Mouse (Mus musculus) C2C12 (cell line): Measurements from ENCODE around the gene Gm6899. TPM values are rescaled to one million over a fixed set of nuclear protein-coding genes. Genes with fewer than 3 reads are reported as not detected.

Experiments
- H3K27me3 ChIP-seq: one replicate; pipeline ENCODE4 v1.6.1; 2011; ENCODE audit not compliant: control insufficient read depth, insufficient read depth, insufficient read length
- H3K36me3 ChIP-seq: one replicate; pipeline ENCODE4 v1.6.1; 2011; ENCODE audit not compliant: control insufficient read depth, insufficient read depth
- H3K4me3 ChIP-seq: one replicate; pipeline ENCODE4 v1.5.1; 2011; ENCODE audit warnings: mild to moderate bottlenecking, control low read depth; ENCODE audit not compliant: poor library complexity, insufficient read depth, severe bottlenecking
- H3K79me2 ChIP-seq: one replicate; pipeline ENCODE4 v1.6.1; 2011; ENCODE audit not compliant: control insufficient read depth, insufficient read depth
- H3K79me3 ChIP-seq: one replicate; pipeline ENCODE4 v1.6.1; 2011; ENCODE audit warnings: low read depth, control low read depth
- H3ac ChIP-seq: one replicate; pipeline ENCODE3; 2011; ENCODE audit warnings: low read depth; ENCODE audit not compliant: control insufficient read depth, insufficient read length
- CEBPB ChIP-seq: IDR thresholded peaks from one replicate; pipeline ENCODE4 v1.6.1; 2011; ENCODE audit warnings: low read depth, mild to moderate bottlenecking, control low read depth, moderate library complexity
- CTCF ChIP-seq: IDR thresholded peaks from one replicate; pipeline ENCODE4 v1.5.1; 2011; ENCODE audit not compliant: control insufficient read depth, insufficient read depth, insufficient read length
- FOSL1 ChIP-seq: IDR thresholded peaks from one replicate; pipeline ENCODE4 v1.8.0; 2011; ENCODE audit warnings: mild to moderate bottlenecking, low read length; ENCODE audit not compliant: poor library complexity, insufficient read depth, severe bottlenecking
- MAX ChIP-seq: IDR thresholded peaks from one replicate; pipeline ENCODE4 v1.6.1; 2011; ENCODE audit warnings: mild to moderate bottlenecking, control low read depth
- MYOD1 ChIP-seq: IDR thresholded peaks from one replicate; pipeline ENCODE4 v1.6.1; 2011; ENCODE audit warnings: low read depth; ENCODE audit not compliant: control insufficient read depth, insufficient read length
- MYOG ChIP-seq: IDR thresholded peaks from one replicate; pipeline ENCODE4 v1.6.1; 2011; ENCODE audit not compliant: control insufficient read depth, insufficient read length; ENCODE audit errors: extremely low read depth
- USF1 ChIP-seq: IDR thresholded peaks from one replicate; pipeline ENCODE4 v1.6.1; 2011; ENCODE audit warnings: low read depth, mild to moderate bottlenecking, control low read depth, moderate library complexity
- long read RNA-seq, 2 experiments: library from polyadenylated mRNA; unstranded; transcript quantifications; one replicate each; pipeline ENCODE4 v2.0.0; 2019 to 2020
- polyA plus RNA-seq: library from polyadenylated mRNA; unstranded; fragments of >200 nt; fragmentation: generic; extraction: Trizol; gene quantifications from one replicate; pipeline ENCODE4 v1.2.1, GENCODE M21; 2012; ENCODE audit warnings: missing spikeins

Gene Gm6899
- not detected for polyA plus RNA-seq
- long read RNA-seq, experiment 1: 0 reads
- long read RNA-seq, experiment 2: 0 reads

DNA sequence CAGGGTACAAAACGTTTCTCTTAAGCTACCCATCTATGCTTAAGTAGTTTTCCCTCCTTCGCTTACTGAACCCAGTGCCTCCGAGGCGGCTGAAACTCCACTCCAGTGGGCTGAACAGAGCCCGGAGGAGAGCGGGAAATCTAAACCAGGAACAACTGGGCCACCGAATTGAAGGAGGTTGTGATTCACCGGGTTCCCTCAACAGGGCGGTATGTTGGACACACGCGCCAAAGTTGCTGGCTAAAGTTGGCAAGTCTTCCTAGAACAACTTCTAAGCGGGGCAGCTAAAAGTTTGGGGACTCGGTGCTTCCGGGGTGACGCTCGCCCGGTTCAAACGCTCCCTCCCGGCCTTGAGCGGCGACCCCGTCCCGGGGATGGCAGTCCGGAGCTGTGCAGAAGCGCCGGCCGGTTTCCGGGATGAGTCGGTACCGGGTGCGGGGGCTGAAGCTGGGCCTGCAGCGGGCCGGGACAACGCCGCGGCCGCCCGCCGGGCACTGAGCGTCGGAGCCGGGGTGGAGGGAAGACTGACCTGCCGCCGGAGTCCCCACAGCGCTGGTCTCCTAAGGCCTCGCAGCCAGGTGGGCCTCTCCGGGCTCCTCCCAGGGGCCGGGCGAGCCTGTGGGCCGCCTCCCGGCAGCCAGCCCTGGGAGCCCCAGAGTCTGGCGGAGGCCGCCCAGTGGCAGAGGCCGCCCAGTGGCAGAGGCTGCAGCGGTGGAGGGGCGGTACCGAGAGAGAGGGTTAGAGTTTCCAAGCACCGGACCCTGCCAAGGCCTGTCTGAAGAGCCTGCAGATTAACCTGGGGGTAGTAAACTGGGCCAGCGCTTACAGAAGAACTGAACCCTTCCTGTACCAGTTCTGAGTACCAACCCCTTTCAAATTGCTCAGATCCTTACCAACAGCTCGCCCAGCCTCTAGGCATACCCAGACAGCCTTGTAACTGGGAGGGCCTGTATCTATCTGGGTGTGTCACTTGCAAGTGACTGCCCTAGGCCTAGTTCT is at the start of gene Gm6899, which contains the start of gene Vrk2:
Gene Gm6899, plus strand, starts transcription at position 181 of the 999 bp plus-strand sequence.
Gene Vrk2, minus strand, starts transcription at position 939 of the 999 bp plus-strand sequence.
- Histone ChIP-seq H3K4me3 (peak within 1 kb of the TSS; percentile 46), H3K27me3 (no peaks in the 10 kb centered on the region), H3K79me3 (peaks cover 4% of the 10 kb centered on the region), H3ac (peak within 1 kb of the TSS; percentile 100), H3K79me2 (peaks cover 13% of the 10 kb centered on the region), H3K36me3 (peaks cover 15% of the 10 kb centered on the region)
- TF ChIP-seq MAX (no peak), MYOG (no peak), MYOD1 (no peak), CEBPB (no peak), CTCF (no peak), FOSL1 (no peak), USF1 (no peak)

DNA sequence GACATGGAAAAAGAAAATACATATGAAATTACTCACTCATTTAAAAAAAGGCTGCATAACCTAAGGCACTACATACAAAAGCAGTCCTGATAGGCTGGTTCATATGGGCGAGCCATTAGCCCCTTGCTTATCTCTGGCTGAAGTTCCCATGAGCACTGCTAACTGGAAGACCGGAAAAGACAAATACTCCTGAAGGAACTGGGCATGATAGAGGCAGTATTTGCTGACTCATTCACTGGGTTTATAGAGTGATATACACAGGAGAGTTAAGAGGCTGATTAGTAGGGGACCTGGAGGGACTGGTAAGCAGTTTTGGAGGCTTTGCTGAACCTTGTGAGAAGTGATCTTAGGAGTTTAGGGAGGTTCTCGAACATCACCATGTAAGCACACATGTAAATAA is 41.5 kb upstream of the Gm6899 start:
- Histone ChIP-seq H3K27me3 (no peaks in the 10 kb centered on the region), H3K4me3 (no peak overlapping the region), H3ac (no peak overlapping the region), H3K79me3 (no peaks in the 10 kb centered on the region), H3K79me2 (no peaks in the 10 kb centered on the region), H3K36me3 (peaks cover 10% of the 10 kb centered on the region)
- TF ChIP-seq FOSL1: no peak
- TF ChIP-seq MYOD1: no peak
- TF ChIP-seq CEBPB: no peak
- TF ChIP-seq CTCF: no peak
- TF ChIP-seq USF1: no peak
- no peak for TF ChIP-seq MYOG
- TF ChIP-seq MAX: no peak

DNA sequence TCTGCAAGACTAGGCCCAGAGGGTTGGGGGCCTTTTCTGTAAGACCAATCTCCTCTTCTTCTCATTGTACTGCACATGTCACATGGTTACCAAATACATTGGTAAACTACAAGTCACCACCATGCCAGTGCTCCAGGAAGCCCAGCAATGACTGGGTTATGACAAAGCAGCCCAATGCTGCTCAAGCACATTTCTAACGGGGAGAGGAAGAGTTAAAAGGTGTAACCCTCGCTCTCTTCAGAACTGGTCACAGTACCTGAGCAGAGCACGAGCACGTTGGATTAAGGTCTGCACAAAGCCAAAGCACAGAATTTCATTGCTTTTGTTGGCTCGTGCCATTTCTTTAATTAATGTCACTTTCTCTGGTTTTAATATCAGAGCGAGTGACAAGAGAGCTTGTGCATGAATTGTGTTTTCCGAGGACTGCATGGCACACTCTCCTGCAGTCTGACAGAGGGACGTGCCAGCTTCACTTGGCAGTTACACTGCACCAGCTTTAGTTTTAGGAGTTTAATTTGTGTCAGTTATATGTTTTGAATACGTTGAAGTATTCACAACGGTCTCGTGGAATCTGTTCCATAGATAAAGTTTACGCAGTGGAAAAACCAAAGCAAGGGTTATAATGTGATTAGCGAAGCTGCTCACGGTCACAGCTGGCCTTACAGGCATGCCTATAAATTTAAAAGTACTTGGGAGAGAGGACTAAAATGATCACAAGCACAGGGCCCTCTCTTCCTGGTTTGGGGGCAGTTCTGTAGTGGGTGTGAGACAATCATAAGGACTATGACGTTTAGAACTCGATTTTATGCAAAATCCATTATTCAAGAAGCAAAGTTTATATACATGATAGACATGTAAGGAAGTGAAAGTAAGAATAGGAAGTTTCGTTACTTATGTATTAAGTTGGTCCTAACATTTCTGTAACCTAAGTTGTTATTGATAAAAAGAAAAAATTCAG is 7.4 kb upstream of the Gm6899 start:
- Histone ChIP-seq H3K79me2 (no peaks in the 10 kb centered on the region), H3K27me3 (no peaks in the 10 kb centered on the region), H3K79me3 (no peaks in the 10 kb centered on the region), H3K4me3 (no peak overlapping the region), H3K36me3 (peaks cover 12% of the 10 kb centered on the region), H3ac (no peak overlapping the region)
- no peak for TF ChIP-seq USF1
- no peak for TF ChIP-seq MYOG
- TF ChIP-seq MAX: no peak
- TF ChIP-seq CEBPB: no peak
- TF ChIP-seq CTCF: no peak
- TF ChIP-seq FOSL1: no peak
- no peak for TF ChIP-seq MYOD1

DNA sequence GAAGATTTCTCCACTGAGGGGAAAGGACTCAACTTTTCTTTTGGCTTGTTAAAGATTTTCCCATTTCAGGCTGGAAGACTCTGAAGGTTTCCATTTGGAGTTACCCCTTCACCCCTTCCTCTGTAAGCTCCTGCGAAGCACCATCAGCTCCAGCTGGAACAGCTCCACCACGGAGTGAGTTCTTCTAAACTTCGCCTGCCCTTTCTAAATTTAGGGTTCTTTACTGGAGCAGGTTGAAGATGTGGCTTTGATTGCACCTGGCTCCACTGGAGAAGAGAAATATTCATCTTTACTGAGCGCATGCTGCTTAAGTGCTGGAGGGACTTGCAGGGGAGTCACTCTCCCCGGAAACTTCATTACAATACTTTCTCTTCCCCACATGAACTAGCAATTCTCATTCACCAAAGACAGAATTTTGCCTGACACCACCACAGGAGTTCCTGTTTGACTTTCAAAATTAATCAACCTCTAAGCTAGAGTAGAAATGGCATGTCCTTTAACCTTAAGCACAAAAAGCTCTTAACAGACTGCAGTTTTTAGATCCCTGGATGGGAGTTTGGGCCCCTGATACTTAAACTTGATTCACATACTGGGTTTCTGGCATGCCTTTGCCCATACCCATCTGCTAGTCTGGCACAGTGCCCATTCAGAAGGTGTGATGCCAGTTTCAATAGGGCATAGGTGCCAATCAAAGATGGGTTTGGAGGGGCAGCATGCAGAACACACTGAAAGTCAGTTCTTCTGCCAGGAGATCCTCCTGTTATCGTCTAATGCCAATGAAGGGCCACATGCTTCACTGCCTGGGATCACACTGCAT is 6.5 kb upstream of the Gm6899 start:
- no peak for TF ChIP-seq MYOG
- no peak for TF ChIP-seq FOSL1
- no peak for TF ChIP-seq MAX
- TF ChIP-seq USF1: no peak
- TF ChIP-seq CTCF: no peak
- no peak for TF ChIP-seq MYOD1
- TF ChIP-seq CEBPB: no peak
- Histone ChIP-seq H3K79me2 (no peaks in the 10 kb centered on the region), H3K36me3 (peaks cover 20% of the 10 kb centered on the region), H3K79me3 (no peaks in the 10 kb centered on the region), H3K27me3 (no peaks in the 10 kb centered on the region), H3K4me3 (no peak overlapping the region), H3ac (no peak overlapping the region)

DNA sequence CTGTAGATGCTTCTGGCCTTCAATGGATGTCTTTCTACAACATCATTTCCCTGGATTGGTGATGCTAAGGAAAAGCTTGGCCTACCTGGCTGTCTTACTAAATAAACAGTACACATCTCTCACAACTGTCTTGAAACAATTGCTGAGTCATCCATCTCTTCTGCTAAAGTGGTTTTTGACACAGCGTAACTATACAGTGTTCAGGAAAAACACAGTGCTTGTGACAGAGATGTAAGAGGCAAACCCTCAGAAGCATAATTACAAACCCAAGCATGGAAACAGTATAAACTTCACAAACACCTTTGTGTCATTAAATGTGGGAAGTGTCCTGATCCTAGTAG is 5.9 kb upstream of the Gm6899 start:
- no peak for TF ChIP-seq MYOD1
- TF ChIP-seq USF1: no peak
- no peak for TF ChIP-seq CTCF
- no peak for TF ChIP-seq FOSL1
- no peak for TF ChIP-seq CEBPB
- TF ChIP-seq MAX: no peak
- no peak for TF ChIP-seq MYOG
- peaks cover 20% of the 10 kb centered on the region for H3K36me3 ChIP-seq
- H3K79me2 ChIP-seq: peaks cover 2% of the 10 kb centered on the region
- no peaks in the 10 kb centered on the region for H3K79me3 ChIP-seq
- no peak overlapping the region for H3ac ChIP-seq
- H3K4me3 ChIP-seq: no peak overlapping the region
- H3K27me3 ChIP-seq: no peaks in the 10 kb centered on the region
